Mouse (Mus musculus) liver, embryonic 11.5 days (tissue): ENCODE results near the gene Pax6. TPM values are rescaled to one million over a fixed set of nuclear protein-coding genes. Genes with fewer than 3 reads are reported as not detected.
A peak's percentile ranks its signal among the peaks of the same experiment; 100 is the strongest.

Experiments
- ATAC-seq: fragments of 200-750 bp; cut with Nextera tagmentation; replicated peaks from 2 replicates; pipeline ENCODE4 v1.8.0; 2017; ENCODE audit warnings: moderate number of reproducible peaks, mild to moderate bottlenecking, moderate TSS enrichment, moderate library complexity; ENCODE audit not compliant: low FRiP score
- DNase-seq: peaks from one replicate; pipeline ENCODE4 v3.0.0-alpha.2; 2017; ENCODE audit warnings: low spot score
- H3K27ac ChIP-seq: fragments of 300-500 bp; sonication (generic); 2 replicates; pipeline ENCODE4 v1.5.1; 2014; ENCODE audit warnings: mild to moderate bottlenecking, low read depth, low read length, control low read depth
- H3K27me3 ChIP-seq: fragments of 300-500 bp; sonication (generic); replicated peaks from 2 replicates; pipeline ENCODE4 v1.6.1; 2014; ENCODE audit warnings: low read length, mixed read lengths; ENCODE audit not compliant: control insufficient read depth, insufficient read depth
- H3K36me3 ChIP-seq: fragments of 300-500 bp; sonication (generic); 2 replicates; pipeline ENCODE4 v1.6.1; 2014; ENCODE audit warnings: mild to moderate bottlenecking, low read length, moderate library complexity, mixed read lengths; ENCODE audit not compliant: control insufficient read depth, insufficient read depth
- H3K4me1 ChIP-seq: fragments of 300-500 bp; sonication (generic); replicated peaks from 2 replicates; pipeline ENCODE4 v1.6.1; 2014; ENCODE audit warnings: low read length, mixed read lengths; ENCODE audit not compliant: control insufficient read depth, insufficient read depth
- H3K4me2 ChIP-seq: fragments of 300-500 bp; sonication (generic); 2 replicates; pipeline ENCODE4 v1.6.1; 2014; ENCODE audit warnings: mild to moderate bottlenecking, control low read depth, moderate library complexity
- H3K4me3 ChIP-seq: fragments of 300-500 bp; sonication (generic); 2 replicates; pipeline ENCODE4 v1.5.1; 2014; ENCODE audit warnings: low read depth, low read length, control low read depth
- H3K9ac ChIP-seq: fragments of 300-500 bp; sonication (generic); 2 replicates; pipeline ENCODE4 v1.6.1; 2014; ENCODE audit warnings: low read depth, low read length, control low read depth
- H3K9me3 ChIP-seq: fragments of 300-500 bp; sonication (generic); 2 replicates; pipeline ENCODE4 v1.6.1; 2016; ENCODE audit warnings: low read length, inconsistent platforms, mixed read lengths; ENCODE audit not compliant: control insufficient read depth
- WGBS: fragments of 180-500 bp; shearing (Covaris S2); extraction: QIAGEN DNeasy Blood & Tissue Kit; methylation state at CpG from one replicate; pipeline ENCODE4 v1.1.7; 2014; 5-methylcytosine and 5-hydroxymethylcytosine counted together
- polyA plus RNA-seq: library from polyadenylated mRNA; unstranded; fragments of >200 nt; fragmentation: Nextera tagmentation; extraction: Ambion mirVana; gene quantifications from 2 replicates; pipeline ENCODE4 v1.2.1, GENCODE M21; 2014

The Pax6 gene
- polyA plus RNA-seq, 1 experiment from 2014 or later: 0.26 TPM

DNA sequence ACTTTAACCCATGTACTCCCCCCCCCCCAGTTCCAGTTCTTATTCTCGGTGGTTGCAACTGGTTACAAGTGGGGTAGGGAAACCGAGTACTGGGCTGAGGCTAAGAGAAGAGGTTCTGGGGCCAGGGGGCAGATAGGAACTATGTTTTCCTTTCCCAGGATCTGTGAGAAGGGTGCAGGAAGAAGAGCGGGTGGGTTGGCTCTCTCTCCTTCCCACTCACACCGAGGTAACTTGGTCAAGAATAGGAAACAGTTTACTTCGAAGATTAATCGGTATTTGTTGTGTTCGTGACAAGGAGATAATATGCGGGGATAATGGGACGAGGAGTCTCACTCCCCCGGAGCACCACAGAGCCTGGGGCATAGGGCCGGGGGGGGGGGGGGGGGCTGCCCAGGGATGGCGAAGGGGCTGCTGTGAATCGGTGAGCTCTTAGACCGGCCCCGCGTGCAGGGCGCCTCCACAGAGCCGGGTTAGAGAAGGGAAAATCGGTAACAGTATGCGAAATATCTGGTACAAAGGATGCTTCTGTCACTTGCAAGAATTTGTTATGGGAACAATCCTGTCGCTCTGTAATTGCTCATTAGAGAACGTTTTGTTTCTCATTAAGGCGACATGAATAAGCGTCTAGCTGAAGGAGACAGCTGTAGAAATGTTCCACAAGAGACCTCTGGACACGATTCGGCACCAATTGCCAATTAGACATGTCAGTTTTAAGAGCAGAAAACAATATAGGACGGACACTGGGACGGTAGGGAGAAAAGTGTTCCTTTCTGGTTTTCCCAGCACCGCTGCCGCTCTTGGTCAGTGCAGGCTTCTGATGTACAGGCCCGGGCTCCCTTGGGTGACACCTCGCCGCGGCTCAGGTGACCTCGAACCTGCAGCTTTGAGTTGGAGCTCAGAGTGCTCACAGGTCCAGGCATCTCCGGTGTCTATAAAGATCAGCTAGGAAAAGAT is 17.9 kb downstream of the Pax6 start:
- Histone ChIP-seq H3K27me3 (peaks cover 98% of the 10 kb centered on the region), H3K4me3 (no peak overlapping the region), H3K4me1 (no peaks in the 10 kb centered on the region; the same call in 1 of the 2 replicates), H3K36me3 (no peaks in the 10 kb centered on the region), H3K4me2 (no peak overlapping the region), H3K9ac (no peak overlapping the region), H3K9me3 (no peaks in the 10 kb centered on the region), H3K27ac (no peak overlapping the region)
- no peak for DNase-seq
- 3% methylated on average over 36 of the region's 36 CpGs for WGBS
- no peak for ATAC-seq

DNA sequence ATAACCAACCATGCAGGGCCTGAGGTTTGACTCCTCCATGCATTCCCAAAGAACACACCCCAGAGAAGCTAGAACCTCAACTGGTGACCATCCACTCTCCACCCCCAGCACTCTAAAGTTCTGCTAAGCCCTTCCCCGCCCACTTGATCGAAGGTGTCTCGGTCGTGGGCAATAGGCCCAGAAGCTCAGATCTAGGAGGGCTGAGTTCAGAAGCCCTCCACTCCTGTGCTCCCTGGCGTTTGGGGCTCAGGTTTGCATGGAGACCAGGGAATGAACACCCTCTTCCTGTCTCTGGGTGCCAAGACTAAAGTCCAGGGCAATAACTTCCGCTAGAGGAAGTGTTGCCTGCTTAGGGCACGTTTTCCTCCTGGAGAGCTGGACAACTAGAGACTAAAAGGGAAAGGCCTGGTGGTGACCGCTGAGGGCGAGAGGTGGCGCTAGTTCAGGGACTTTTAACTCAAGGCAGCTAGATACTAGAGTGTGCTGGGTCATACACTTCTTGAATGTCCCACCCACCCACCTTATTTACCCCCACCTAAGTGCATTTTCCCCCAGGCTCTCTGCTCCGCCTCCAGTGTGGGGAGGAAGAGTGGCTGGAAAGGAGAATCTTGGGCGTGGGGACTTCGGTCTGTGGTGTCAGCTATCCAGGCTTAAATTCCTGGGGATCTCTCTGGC is 18.8 kb downstream of the Pax6 start:
- Histone ChIP-seq H3K36me3 (no peaks in the 10 kb centered on the region), H3K4me3 (no peak overlapping the region), H3K4me1 (no peaks in the 10 kb centered on the region; the same call in 1 of the 2 replicates), H3K27ac (no peak overlapping the region), H3K27me3 (peaks cover 98% of the 10 kb centered on the region), H3K9me3 (no peaks in the 10 kb centered on the region), H3K9ac (no peak overlapping the region), H3K4me2 (peak overlapping the region; percentile 32)
- DNase-seq: no peak
- peak; percentile 50 for ATAC-seq
- WGBS: 1% methylated on average over 13 of the region's 13 CpGs

DNA sequence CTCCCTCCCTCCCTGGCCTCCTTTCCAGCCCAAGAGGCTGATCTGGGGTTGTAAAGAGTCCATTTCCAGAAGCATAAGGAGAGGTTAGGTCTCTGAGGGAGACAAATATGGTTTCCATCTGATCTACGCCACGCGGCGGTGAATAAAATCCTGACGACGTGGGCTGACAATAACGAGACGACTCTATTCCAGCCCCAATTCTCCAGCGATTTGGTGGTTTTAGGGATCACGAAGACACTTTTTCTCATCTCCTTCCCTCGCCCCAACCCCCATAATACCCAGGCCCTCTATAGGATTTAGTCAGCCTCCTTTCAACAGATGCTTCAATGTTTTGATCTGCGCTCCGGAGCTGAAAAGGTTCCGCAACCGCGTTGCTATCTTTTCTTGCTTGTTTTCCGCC is 19.3 kb downstream of the Pax6 start:
- under 1% methylated on average over 17 of the region's 17 CpGs for WGBS
- DNase-seq (no peak), ATAC-seq (no peak)
- Histone ChIP-seq H3K9me3 (no peaks in the 10 kb centered on the region), H3K27me3 (peaks cover 98% of the 10 kb centered on the region), H3K27ac (no peak overlapping the region), H3K9ac (no peak overlapping the region), H3K4me2 (peak overlapping the region; percentile 32), H3K36me3 (no peaks in the 10 kb centered on the region), H3K4me1 (no peaks in the 10 kb centered on the region), H3K4me3 (no peak overlapping the region)

DNA sequence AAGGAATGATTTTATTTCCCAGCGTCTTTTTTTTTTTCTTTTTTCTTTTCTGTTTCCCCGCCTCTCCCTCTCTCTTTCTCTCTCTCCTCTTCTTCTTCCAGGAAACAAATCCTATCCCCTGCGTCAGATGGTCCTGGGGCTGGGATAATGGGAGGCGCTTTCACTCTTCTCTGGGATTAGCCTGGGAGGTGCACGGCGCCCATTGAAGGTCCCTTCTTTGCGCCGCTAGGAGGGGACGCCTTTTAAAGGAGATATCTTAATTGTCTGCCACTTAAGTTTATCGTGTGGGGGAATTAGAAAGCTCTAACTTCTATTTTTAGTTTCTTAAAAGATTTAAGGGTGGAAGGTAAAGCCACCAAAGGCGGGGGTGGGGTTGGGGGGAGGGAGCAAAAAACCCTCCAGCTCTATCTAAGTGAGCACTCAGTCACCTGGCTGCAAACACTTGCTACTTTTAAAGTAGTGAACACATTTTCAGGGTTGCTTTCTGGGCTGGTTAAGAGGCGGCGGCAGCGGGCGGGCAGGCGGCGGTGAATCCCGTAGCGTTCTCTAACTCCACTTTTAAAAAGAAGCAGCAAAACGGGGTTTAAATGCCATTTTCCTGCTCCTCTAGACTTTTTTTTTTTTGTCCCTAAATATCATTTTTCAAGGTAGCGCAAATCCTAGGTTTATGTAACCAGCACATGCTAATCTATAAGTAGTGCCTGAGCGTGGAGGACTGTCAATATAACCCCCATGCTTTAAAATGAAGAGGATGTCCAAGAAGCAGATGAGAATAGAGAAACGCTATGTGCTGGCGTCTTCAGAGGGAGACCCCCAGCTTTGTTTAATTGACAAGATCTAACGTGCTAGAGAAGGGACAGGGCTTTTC is 20.0 kb downstream of the Pax6 start:
- no peaks in the 10 kb centered on the region for H3K4me1 ChIP-seq
- no peak overlapping the region for H3K4me3 ChIP-seq
- H3K27ac ChIP-seq: no peak overlapping the region
- H3K9me3 ChIP-seq: no peaks in the 10 kb centered on the region
- peak overlapping the region; percentile 4 for H3K4me2 ChIP-seq
- DNase-seq: no peak
- ATAC-seq: no peak
- H3K27me3 ChIP-seq: peaks cover 97% of the 10 kb centered on the region
- H3K36me3 ChIP-seq: no peaks in the 10 kb centered on the region
- WGBS: 2% methylated on average over 25 of the region's 25 CpGs
- no peak overlapping the region for H3K9ac ChIP-seq

DNA sequence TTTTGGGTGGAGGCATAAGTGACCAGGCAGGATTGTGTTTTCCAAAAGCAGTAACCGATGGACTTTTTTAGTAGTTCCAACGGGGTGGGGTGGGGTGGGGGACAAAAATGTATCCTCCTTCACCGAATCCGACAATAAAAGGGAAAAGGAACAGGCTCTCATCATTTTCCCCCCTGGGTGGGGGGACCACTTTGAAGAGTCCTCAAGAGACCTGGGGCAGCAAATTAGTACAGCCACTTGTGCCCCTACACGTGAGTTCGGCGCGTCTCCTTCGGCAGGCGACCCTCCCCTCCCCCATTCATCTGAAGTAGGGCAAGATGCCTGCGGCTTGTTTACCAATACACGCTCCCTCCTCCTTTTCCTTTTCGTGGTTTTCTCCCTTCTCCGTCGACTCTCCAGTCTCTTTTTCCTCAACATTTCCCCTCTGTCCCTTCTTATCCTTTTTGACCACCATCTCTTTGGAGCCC is 20.6 kb downstream of the Pax6 start:
- Histone ChIP-seq H3K36me3 (no peaks in the 10 kb centered on the region), H3K4me2 (no peak overlapping the region), H3K4me1 (no peaks in the 10 kb centered on the region), H3K27me3 (peaks cover 92% of the 10 kb centered on the region), H3K9me3 (no peaks in the 10 kb centered on the region), H3K4me3 (no peak overlapping the region), H3K9ac (no peak overlapping the region), H3K27ac (no peak overlapping the region)
- no peak for ATAC-seq
- 2% methylated on average over 15 of the region's 15 CpGs for WGBS
- no peak for DNase-seq

DNA sequence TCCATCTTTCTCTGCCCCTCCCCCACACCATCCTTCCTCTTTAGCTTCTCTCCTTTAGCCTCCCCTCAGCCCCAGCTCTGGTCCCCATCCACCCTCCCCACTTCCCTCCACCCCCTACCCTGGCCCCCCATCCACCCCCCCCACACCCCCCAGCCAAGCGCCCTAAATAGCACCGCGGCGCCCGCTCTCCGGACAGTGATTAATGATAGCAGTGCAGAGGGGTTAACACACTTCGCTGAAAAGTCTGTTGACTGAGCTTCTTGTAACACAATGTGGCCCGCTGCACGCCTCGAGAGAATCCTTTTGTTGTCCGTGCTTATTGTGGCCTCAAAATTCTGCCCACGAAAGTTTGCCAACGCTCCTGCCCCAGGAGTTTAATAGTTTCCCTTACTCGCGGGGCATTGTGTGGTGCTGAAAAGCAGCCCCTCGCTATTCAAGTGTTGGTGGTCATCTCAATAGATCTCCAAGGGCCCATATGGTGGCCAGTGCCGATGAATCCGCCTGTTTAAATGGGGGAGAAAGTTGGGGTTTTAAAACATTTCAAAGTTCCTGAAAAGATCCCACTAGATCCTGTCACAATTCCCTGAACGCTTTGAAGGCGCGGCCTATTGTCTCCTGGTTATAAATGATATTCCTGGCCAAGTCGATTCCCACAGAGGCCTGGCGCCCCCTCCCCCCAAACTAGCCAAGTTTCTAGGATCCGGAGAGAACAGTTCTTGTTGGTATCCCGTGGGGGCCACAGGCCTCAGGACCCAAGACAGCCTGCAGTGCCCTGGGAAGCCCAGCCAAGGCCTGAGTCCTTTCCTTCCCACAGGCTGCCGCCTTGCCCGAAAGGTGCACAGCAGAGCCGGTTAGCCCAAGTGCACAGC is 21.3 kb downstream of the Pax6 start:
- Histone ChIP-seq H3K9ac (no peak overlapping the region), H3K4me1 (no peaks in the 10 kb centered on the region), H3K27ac (no peak overlapping the region), H3K4me2 (no peak overlapping the region), H3K9me3 (no peaks in the 10 kb centered on the region), H3K4me3 (no peak overlapping the region), H3K27me3 (peaks cover 87% of the 10 kb centered on the region), H3K36me3 (no peaks in the 10 kb centered on the region)
- no peak for ATAC-seq
- no peak for DNase-seq
- 7% methylated on average over 28 of the region's 28 CpGs for WGBS

DNA sequence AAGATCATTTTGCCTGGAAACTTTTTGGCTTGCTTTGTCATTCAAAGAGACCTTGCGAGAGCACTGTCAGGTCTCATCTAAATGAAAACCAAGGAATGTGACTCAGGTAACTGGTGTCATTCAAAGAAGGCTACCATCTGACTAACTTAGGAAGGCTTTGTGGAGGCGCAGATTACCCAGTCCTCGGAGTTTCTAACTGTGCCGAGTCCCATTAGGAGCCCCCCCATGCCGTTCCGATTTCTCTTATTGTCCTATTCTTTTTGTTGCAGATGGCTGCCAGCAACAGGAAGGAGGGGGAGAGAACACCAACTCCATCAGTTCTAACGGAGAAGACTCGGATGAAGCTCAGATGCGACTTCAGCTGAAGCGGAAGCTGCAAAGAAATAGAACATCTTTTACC is 22.6 kb downstream of the Pax6 start:
- 10% methylated on average over 10 of the region's 10 CpGs for WGBS

More for the DNA sequence above, 22.6 kb downstream of the Pax6 start:
- H3K9me3 ChIP-seq: no peaks in the 10 kb centered on the region
- DNase-seq: no peak
- no peak overlapping the region for H3K27ac ChIP-seq
- no peaks in the 10 kb centered on the region for H3K36me3 ChIP-seq
- ATAC-seq: no peak
- no peak overlapping the region for H3K4me3 ChIP-seq
- no peaks in the 10 kb centered on the region for H3K4me1 ChIP-seq
- no peak overlapping the region for H3K9ac ChIP-seq
- H3K27me3 ChIP-seq: peaks cover 74% of the 10 kb centered on the region
- no peak overlapping the region for H3K4me2 ChIP-seq
